Mouse (Mus musculus) intestine, embryonic 15.5 days (tissue): ENCODE data around the gene Tfap2d. TPM values are rescaled to one million over a fixed set of nuclear protein-coding genes. Genes with fewer than 3 reads are reported as not detected.

Source experiments
- ATAC-seq: fragments of 200-750 bp; cut with Nextera tagmentation; 2 replicates; pipeline ENCODE4 v1.8.0; 2017; ENCODE audit warnings: moderate TSS enrichment, moderate library complexity
- H3K27ac ChIP-seq: fragments of 300-500 bp; sonication (generic); 2 replicates; pipeline ENCODE4 v1.5.1; 2015; ENCODE audit warnings: mild to moderate bottlenecking, inconsistent platforms
- H3K27me3 ChIP-seq: fragments of 300-500 bp; sonication (generic); replicated peaks from 2 replicates; pipeline ENCODE4 v1.6.1; 2015; ENCODE audit warnings: inconsistent platforms
- H3K36me3 ChIP-seq: fragments of 300-500 bp; sonication (generic); 2 replicates; pipeline ENCODE4 v1.6.1; 2015; ENCODE audit warnings: inconsistent platforms
- H3K4me1 ChIP-seq: fragments of 300-500 bp; sonication (generic); replicated peaks from 2 replicates; pipeline ENCODE4 v1.6.1; 2015; ENCODE audit warnings: inconsistent platforms
- H3K4me2 ChIP-seq: fragments of 300-500 bp; sonication (generic); replicated peaks from 2 replicates; pipeline ENCODE4 v1.6.1; 2015; ENCODE audit warnings: mild to moderate bottlenecking, inconsistent platforms
- H3K4me3 ChIP-seq: fragments of 300-500 bp; sonication (generic); replicated peaks from 2 replicates; pipeline ENCODE4 v1.5.1; 2015; ENCODE audit warnings: inconsistent platforms
- H3K9ac ChIP-seq: fragments of 300-500 bp; sonication (generic); 2 replicates; pipeline ENCODE4 v1.6.1; 2015; ENCODE audit warnings: inconsistent platforms
- H3K9me3 ChIP-seq: fragments of 300-500 bp; sonication (generic); 2 replicates; pipeline ENCODE4 v1.6.1; 2016; ENCODE audit warnings: inconsistent platforms
- WGBS: fragments of 180-500 bp; shearing (Covaris S2); methylation state at CpG from one replicate; pipeline ENCODE4 v1.1.7; 2015; 5-methylcytosine and 5-hydroxymethylcytosine counted together
- polyA plus RNA-seq: library from polyadenylated mRNA; unstranded; fragments of >200 nt; fragmentation: Nextera tagmentation; extraction: Ambion mirVana; gene quantifications from 2 replicates; pipeline ENCODE4 v1.2.1, GENCODE M21; 2015

Gene Tfap2d
- polyA plus RNA-seq, 1 experiment from 2014 or later: not detected

DNA sequence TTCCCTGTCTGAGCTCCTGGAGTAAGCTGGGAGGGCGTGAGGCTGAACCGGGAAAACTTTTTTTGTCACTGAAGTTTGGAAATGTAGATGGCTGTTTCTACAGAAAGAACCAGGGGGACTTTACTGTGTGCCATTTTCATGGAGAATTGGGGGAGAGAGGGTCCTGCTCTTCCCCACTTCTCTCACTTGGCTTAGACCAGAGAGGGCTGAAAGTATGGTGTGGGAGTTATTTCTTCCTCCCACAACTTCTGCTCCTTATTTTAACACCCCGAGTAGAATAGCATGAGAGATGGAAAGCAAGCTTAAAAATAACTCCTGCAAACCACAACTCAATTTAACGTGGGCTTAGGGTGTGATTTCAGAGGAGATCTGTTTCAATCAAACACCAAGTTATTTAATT, 109.9 kb downstream of the Tfap2d start:
- Histone ChIP-seq H3K9me3 (no peaks in the 10 kb centered on the region), H3K4me1 (no peaks in the 10 kb centered on the region), H3K9ac (no peak overlapping the region), H3K27me3 (peaks cover 72% of the 10 kb centered on the region), H3K4me2 (no peak overlapping the region), H3K4me3 (no peak overlapping the region), H3K36me3 (no peaks in the 10 kb centered on the region), H3K27ac (no peak overlapping the region)
- under 1% methylated on average over 4 of the region's 4 CpGs for WGBS
- no peak for ATAC-seq

DNA sequence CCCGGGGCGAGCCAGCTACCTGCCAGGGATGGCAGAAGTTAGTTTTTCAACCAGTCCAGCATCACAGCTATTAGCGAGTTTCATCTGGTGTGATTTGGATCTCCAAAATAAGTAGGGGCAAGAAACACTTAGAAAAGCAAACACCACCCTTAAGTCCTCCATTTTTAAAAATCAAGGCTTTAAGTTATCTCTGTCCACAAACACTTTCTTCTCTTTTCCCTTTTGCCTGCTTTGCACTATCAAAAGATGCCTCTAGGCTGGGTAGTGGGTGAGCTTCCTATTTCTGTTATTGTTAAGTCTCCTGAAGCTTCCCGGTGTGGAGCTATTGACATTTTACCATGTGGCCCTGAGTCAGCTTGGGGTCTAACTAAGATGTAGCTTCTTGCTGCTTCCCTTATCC, 110.3 kb downstream of the Tfap2d start:
- H3K9ac ChIP-seq: no peak overlapping the region
- H3K4me2 ChIP-seq: no peak overlapping the region
- H3K36me3 ChIP-seq: no peaks in the 10 kb centered on the region
- no peak overlapping the region for H3K4me3 ChIP-seq
- 0% methylated on average over 4 of the region's 4 CpGs for WGBS
- no peak for ATAC-seq
- peaks cover 77% of the 10 kb centered on the region for H3K27me3 ChIP-seq
- H3K4me1 ChIP-seq: no peaks in the 10 kb centered on the region
- H3K27ac ChIP-seq: no peak overlapping the region
- no peaks in the 10 kb centered on the region for H3K9me3 ChIP-seq

DNA sequence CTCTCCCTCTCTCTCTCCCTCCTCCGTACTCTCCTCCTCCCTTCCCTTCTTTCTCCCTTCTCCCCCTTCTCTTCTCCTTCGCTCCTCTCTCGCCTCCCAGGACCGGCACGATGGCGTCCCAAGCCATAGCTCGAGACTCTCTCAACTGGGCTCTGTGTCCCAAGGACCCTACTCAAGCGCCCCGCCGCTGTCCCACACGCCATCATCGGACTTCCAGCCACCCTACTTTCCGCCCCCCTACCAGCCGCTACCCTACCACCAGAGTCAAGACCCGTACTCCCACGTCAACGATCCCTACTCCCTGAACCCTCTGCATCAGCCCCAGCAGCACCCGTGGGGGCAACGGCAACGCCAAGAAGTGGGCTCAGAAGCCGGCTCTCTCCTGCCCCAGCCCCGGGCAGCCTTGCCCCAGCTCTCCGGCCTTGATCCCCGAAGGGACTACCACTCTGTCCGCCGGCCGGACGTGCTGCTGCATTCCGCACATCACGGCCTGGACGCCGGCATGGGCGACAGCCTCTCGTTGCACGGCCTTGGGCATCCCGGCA, 111.1 kb downstream of the Tfap2d start:
- no peaks in the 10 kb centered on the region for H3K4me1 ChIP-seq

More for the DNA sequence above, 111.1 kb downstream of the Tfap2d start:
- no peak overlapping the region for H3K9ac ChIP-seq
- no peaks in the 10 kb centered on the region for H3K9me3 ChIP-seq
- H3K4me3 ChIP-seq: no peak overlapping the region
- H3K4me2 ChIP-seq: no peak overlapping the region
- peaks cover 77% of the 10 kb centered on the region for H3K27me3 ChIP-seq
- H3K36me3 ChIP-seq: no peaks in the 10 kb centered on the region
- ATAC-seq: no peak
- 2% methylated on average over 36 of the region's 36 CpGs for WGBS
- no peak overlapping the region for H3K27ac ChIP-seq

Other genes starting within 250 kb of the Tfap2d start
- 1.1 TPM in 2 replicates for gene Tfap2b, start 105.9 kb downstream of the Tfap2d start, polyA plus RNA-seq